Mouse (Mus musculus): ENCODE results near the gene Wipf1.

Wipf1 gene

DNA sequence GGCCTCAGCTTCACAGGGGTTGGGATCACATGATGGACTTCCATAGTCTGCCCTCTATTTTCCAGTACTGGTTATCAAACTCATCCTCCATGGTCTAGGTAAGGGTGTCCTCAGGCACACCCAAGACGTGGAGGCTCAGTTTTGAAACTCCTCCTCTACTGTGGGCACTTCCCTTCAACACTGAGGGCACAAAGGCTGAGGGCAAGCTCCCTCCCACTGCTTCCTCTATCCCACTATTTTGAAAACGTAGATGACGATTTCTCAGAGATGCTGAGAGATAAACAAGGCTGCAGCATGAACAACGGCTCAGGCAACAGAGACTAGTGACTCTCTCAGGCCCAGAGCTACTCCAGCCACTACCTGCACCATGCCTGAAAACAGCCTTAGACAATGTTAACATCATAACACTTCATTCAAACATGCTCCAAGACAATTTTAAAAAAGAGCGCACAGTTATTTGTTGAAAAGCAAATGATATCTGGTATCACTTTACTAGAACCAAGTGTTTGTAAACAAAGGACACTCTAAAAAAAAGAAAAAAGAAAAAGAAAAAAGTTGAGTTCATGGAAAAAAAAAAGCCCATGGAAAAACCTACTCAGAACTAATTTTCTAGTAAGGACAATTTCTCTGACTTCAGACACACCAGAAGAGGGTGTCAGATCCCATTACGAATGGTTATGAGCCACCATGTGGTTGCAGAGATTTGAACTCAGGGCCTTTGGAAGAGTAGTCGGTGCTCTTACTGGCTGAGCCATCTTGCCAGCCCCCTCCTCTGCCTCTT lies 62.3 kb downstream of the Wipf1 start:
- no peak for DNase-seq

DNA sequence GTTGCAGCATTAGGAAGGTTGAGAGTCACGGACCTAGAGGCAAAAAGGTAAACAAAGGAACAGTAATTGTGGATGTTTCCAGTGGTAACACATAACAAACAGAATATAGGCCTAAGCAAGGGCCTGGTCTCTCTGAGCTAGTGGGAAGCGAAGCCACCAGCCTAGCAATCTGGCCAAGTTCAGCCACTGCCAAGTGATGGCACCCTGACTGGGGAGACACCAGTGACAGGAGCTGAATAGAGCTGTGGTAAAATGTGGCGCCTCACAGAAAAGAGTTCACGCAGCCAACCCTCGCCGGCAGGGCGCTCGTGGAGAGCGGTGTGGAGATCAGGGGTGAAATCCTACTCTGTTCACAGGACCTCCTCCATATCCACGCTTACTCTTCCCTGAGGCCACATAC lies 63.1 kb downstream of the Wipf1 start:
- DNase-seq = no peak

DNA sequence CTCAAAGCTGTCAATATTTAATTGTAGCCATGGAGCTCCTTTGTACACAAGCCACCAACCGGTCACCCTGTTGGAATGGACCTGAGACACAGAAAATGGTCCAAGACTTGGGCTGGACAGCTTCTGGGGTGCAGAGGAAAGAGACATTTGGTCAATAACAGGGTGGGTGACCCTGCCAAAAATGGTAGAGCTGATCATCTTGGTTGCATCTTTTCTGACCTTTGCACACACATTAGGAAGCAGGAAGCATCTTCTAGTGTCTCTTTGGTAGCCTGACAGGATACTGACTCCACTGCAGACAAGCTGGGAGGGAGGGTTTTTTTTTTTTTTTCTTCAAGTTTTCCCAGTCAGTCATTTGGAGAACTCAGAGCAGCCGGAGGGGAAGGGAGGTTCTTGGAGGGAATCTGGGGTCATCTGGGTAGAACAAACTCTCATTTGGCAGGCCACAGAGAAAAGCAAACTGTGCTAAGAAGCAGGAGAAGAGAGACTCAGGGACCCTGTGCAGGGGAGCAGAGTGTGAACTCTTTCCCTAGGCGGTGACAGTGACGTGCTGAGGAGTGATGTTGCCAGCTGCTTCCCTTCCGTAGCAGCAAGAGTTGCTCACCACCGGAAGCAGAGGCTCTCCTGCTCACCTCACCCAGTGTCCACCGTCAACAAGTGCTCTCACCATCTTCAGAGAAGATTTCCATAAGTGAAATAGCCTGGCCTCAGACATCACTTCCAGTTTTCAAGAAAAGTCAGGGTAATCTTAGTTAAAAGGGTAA lies 65.9 kb downstream of the Wipf1 start:
- DNase-seq = peak; percentile 27

DNA sequence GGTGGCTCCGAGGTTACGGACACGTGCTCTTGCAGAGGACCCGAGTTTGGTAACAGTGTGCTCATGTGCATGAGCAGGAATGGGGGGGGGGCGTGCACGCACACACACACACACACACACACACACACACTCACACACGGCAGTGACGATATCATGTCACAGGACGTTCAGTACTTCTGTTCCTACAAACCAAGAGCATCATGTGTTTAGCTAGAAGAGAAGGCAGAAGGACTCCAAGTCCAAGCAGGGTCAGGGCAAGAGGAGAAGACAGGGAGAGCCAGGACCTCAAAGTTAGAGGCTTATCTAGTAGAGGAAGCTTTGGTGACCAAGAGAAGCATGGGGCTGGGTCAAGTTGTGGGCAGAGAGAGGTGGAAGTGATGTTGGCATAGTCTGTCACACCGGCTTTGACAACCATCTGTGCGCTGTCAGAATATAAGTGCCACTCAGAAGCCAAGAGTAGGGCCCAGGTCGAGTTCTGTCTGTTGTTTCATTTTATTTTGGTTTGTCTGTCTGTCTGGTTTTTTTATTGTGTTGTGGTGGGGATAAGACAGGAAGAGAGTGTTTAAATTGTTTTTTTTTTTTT lies 66.7 kb downstream of the Wipf1 start:
- DNase-seq = no peak

DNA sequence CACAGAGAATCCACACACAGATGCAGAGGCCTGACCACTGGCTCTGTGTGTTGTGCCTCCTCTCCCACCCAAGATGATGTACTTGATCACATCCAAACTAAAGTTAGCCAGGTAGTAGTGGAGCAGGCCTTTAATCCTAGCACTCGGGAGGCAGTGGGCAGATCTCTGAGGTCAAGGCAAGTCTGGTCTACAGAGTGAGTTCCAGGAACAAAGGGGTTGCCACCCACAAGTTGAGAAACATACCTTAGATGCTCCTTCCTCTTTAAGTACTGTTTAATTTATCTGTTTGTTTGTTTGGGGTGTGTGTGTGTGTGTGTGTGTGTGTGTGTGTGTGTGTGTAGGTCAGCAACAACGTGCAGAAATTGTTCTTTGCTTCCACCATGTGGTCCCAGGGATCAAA lies 67.3 kb downstream of the Wipf1 start:
- no peak for DNase-seq

DNA sequence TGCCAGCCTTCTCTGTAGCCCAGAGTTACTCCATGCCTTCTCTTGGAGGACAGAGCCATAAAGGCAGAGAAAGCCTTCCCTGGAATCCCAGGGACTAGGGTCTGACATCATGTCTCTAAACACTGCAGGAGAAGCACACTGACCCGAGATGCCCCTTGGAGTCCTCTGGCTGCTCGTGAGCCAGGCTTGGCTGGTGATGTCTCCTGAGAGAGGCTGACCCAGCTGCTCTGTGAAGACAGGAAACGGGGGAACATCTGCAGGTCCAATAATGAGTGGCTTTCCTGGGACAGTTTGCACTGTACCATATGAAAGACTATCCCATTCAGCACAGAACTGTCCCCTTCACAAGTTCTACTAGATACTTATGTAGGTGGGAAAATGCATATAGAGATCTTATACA lies 69.4 kb downstream of the Wipf1 start:
- DNase-seq = no peak

DNA sequence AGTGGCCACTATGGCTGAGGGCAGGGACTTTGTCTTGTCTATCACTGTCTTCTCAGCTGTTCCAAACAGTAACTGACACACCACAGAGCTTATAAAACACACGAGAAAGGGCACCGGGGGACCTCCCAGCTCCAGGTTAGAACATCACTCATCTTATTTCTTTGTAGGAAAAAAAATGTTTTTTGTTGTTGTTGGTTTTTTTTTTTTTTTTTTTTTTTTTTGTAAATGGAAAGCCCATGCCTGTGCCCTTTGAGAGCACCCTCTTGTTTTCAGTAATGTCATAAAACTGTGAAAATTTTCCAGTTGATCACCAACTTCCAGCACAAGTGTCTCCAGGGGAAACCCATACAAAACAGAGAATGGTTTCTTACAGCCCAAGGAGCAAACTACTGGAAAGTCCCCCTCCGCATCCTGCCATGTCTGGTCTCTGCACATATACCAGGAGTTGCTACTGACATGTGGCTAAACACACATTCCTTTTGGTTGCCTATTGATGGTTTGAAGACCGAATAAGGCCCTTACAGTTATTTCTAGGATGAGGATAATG lies 69.9 kb downstream of the Wipf1 start:
- DNase-seq = no peak

DNA sequence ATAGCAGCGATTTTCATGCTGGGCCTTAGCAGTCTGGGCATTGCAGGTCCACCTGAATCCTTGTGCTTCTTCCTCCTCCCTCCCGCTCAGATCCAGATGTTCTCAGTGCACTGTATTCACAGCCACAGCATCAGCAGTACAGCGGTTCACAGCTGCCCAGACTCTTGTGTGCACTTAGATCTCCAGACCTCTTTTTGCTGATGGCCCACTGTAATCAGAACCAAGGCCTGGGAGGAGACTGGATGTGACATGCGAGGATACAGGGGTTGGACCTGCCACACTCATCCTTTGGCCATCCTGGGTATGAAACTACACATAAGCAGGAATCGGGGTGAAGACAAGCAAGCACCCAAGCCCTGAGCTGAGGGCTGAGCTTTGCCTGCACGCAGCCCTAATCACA lies 72.6 kb downstream of the Wipf1 start:
- DNase-seq = no peak

DNA sequence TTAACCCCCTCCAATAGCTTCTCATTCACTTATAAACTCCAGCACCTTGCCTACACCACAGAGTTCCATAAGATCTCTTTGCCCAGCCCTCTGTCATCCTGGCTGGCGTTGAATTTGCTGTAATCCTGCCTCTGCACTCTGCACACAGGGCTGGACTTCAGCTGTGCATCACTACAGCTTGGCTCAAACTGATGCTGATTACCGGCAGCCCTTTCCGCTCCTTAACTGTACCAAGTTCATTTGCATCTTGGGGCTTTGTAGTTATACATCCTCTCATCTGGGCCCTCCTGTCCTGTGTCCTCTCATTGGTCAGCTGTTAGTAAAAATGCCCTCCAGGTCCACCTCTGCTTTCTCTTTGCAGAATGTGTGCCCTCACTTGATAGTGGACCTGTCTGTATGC lies 73.4 kb downstream of the Wipf1 start:
- no peak for DNase-seq

DNA sequence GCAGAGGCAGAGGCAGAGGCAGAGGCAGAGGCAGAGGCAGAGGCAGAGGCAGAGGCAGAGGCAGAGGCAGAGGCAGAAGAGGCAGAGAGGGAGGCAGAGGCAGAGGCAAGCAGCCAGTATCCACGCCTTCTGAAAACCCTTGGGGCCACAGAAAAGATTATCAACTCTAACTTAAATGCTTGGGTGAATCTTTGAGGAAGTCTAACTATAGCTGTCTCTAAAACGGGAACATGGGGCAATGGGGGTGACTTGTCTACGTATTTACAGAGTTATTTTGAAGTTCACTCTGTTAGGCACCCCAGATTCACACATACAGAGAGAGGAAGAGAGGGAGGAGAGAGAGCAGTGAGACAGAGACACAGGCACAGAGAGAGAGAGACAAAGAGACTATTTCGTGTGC lies 74.0 kb downstream of the Wipf1 start:
- DNase-seq = no peak

DNA sequence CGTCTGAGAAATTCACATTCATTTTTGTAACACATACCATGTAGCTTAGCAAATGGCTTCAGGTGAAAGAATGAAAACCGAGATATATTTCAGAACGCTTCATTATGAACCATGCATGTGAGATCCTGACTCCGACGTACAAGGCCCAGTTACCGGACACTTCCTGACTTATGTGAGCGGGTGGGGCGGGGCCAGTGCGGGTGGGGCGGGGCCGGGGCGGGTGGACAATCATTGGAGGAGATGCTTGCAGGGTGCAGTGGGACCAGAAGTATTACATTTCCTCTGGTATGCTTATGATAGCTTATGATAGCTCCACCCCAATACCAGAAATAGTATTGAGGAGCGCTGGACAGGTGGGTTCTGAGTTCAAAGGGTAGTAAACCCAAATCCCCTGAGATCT lies 74.9 kb downstream of the Wipf1 start:
- DNase-seq = no peak

DNA sequence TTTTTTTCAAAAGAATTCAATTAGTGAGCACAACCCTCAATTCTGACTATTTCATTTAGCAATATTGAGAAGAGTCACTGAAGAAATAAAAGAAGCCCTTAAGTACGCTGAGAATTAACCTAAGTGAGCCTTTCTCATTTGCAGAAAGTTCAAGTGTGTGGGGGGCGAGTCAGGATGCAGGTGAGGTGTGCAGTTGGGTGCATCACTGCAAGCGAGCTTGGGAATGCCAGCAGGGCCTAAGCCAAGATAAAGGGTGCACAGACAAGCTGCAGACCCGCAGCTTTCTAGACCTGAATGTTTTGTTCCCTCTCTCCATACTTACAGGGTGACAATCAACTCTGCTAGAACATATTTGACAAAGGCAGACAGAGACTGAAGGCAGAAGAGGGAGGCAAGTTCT lies 75.3 kb downstream of the Wipf1 start:
- no peak for DNase-seq

DNA sequence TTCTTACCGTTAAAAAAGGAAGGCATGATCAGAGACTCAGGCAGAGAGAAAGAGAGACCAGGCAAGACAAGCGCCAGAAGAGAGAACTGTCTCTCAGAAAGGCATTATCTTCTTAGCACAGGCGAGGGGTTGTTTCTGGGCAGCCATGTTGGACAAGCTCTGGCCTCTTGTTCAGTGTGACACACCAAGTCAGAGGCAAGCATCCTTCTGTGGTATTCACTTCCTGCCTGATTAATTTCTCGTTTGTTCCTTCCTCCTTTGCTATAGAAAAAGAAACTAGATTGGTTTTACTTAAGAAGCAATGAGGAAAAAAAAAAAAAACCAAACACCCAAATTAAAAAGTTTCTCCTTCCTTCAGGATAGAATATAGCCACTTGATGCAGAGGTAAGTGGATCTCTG lies 75.8 kb downstream of the Wipf1 start:
- DNase-seq = no peak

DNA sequence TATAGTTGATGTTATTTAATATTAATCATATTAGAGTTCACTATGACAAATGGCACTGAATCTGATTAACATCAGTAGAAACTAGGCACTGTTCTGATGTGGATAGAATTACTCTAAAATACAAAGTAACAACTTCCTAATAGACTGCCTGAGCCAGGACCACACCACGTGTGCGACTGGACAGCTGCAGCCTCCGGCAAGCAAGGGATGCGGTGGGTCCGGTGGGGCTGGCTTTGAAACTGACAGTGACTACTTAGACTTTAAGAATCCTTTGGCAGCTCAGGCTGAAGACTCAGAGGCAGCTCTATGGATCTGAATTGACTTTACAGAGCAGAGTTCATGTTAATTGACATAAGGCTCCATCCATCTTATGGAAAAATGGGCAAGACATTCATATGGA lies 76.4 kb downstream of the Wipf1 start:
- DNase-seq = no peak

DNA sequence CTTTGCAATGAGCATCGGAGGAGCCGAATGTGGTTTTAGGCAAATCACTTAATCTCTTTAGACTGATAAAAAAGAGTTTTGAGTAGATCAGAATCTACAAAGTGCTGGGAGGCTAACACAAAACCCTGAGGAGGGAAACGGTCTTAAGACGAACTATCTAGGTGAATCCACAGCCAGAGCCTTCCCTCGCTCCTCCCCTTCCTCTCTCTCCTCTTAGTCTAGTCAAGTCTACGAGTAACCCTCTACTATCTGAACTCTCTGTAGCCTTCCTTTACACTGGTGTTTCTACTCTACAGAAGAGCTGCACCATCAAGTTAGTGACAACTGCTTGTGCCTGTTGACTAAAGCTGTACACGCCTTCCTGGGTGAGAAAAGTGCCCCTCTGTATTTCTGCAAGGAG lies 77.0 kb downstream of the Wipf1 start:
- DNase-seq = no peak

DNA sequence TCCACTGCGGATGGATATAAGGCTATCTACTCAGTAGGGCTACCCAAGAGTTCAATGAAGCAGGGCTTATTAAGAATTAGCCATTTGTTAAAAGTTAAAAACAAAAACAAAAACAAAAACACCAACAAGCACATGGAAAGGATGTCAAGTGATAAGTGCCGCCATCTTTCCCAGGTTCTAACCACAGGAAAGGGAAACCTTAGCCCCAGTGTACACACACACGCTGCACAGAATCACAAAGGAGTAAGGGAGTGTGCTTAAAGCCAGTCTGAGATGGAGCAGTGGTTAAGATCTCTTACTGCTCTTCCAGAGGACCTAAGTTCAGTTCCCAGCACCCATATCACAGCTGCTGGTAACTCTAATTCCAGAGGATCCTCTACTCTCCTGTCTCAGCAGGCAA lies 78.0 kb downstream of the Wipf1 start:
- no peak for DNase-seq

DNA sequence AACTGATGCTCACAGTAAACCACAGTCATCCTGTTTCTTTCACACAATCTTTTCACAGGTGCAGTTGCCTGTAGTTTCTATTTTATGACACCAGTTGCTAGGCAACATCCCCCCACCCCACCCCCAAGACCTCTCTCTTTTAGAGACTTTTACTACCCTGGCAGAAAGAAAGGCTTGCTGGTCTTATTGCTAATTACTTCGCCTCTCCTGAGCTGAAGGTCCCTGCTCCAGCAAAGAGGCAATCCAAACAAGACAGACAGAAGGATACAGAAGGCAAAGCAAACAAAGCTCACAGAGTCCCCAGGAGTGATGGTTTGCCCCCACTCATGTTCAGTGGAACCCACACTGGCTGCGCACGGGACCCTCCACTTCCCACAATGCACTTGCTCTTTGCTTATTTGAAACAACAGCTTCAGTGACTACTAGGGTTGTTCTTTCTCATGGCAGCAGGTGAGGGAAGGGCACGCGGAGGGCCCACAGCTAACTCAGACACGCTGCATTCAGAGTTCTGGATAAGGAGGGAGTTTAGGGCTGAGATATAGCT lies 79.3 kb downstream of the Wipf1 start:
- no peak for DNase-seq

DNA sequence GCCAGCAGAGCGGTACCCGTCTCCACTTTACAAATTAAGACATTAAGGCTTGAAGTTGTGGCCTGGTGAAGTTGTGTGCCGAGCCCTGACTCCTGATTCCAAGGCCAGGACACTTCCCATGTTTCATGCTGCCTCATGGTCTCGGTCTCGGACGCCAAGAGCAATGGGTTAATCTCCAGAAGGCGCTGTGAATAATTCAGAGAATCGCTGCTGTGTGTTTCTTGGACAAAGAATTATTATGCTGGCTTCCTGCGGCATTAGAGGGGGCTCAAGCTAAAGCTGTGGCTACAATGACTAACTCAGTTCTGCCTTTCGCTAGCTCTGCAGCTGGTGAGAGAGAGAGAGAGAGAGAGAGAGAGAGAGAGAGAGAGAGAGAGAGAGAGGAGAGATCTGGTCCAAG lies 85.5 kb downstream of the Wipf1 start:
- no peak for DNase-seq

DNA sequence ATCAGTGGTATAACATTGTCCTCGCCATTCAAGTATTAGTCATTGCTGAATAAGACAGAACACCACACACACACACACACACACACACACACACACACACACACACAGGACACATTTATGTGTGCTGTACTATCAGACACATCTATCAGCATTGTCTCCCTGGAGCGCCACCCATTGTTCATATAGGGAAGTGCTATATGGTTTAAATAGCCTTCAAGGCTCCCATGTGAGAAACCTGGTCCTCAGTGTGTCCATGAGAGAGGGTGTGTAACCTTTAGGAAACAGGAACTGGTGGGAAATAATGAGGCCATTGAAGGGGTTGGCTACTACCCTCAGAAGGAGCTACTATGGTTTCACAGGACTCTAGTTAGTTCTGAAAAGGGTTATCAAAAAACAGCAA lies 87.5 kb downstream of the Wipf1 start:
- no peak for DNase-seq

DNA sequence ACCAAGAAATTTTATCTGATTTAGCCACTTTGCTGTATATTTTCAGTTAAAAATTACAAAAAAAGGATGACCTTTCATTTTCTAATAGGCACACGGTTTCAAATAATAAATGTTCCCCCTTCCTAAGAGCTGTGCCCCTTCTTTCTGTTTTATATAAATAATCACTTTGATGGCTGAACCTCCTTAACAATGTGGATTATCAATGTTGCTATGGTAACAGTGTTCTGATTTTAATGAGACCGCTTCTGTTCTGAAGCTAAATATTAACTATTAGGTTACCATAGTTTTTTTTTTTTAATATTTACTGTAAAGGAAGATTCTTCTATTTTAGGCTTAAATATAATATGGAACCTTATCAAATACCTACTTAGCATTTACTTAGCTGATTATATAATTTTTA lies 89.2 kb downstream of the Wipf1 start:
- no peak for DNase-seq

DNA sequence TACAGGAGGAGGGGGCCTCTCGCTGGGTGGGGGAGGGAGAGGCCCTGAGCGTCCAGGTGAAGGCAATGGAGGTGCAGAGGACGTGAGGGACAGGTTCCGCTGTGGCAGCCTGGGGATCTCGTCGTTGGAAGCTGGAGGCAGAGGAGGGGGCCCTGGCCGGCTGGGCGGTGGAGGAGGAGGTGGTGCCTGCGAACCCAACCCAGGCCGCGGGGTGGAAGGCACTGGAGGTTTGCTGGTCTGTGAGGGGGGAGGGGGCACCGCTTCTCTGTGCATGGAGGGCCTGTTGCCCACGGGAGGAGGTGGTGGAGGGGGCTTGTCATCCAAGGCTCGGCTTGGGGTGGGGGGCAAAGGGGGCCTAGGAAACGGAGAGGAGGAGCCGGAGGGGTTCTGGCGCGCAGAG lies 92.6 kb downstream of the Wipf1 start:
- no peak for DNase-seq

DNA sequence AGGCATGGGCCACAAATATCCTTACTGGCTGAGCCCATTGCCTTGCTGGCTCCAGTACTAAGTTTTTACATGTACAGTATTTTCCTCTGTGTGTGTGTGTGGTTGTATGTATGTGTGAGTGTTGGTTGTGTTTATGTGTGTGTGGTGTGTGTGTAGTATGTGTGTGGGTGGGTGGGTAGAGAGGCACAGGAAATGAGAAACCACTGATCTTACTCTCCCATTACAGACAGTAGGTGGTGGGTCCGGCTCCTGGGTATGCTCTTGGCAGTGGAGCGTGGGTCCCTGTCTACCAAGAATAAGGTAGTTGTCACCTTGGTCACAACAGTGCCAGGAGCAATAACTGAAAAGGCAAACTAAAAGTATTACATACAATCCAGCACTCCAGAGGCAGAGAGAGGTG lies 93.7 kb downstream of the Wipf1 start:
- no peak for DNase-seq

DNA sequence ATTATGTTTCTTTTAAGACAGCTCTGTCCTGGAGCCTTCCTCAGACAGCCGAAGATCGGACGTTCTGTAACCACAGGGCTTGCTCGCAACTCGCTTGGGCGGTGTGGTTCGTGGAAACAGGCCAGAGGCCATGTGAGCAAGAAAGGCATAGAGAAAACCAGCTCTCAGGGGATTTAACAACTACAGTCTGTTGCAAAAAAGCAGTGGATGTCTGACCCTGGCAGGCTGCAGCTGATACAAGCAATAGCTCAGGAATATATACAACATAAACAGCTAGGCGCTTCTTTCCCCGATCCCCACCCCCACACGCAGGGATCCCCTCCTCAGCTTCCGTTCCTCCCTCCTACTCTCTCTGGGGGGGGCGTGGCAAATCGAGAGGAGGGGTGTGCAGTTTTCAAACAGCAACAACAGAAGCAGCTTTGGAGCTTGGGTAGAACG lies 97.6 kb downstream of the Wipf1 start:
- DNase-seq = peak; percentile 17
